Mouse (Mus musculus): ENCODE data around the gene Parl. TPM values are rescaled to one million over a fixed set of nuclear protein-coding genes. Genes with fewer than 3 reads are reported as not detected.

The Parl gene
- 96.6 and 106 TPM in 2 replicates for polyA plus RNA-seq (2015; fragmentation: Nextera tagmentation; extraction: Ambion mirVana)

- Histone ChIP-seq H3K36me3 (peaks cover 9% of the 10 kb centered on the region), H3K4me2 (peak within 1 kb of the TSS; percentile 82), H3K4me3 (peak within 1 kb of the TSS; percentile 88), H3K27me3 (no peaks in the 10 kb centered on the region), H3K9ac (peak within 1 kb of the TSS; percentile 86), H3K9me3 (no peaks in the 10 kb centered on the region), H3K27ac (peak within 1 kb of the TSS; percentile 81), H3K4me1 (peaks cover 19% of the 10 kb centered on the region)
- under 1% methylated on average over 52 of the region's 52 CpGs for WGBS
- ATAC-seq (ENCODE audit: insufficient number of reproducible peaks, insufficient read depth, low FRiP score, low TSS enrichment, low read depth) = peak; percentile 75
Observed at GRCm38 (mm10) chr16:20301770-20302649, at the start of gene Parl. TSS of gene Parl (minus strand) at chr16:20302387.

- no peak for ATAC-seq (ENCODE audit: insufficient number of reproducible peaks, insufficient read depth, low FRiP score, low TSS enrichment, low read depth)
- H3K27me3 ChIP-seq = no peaks in the 10 kb centered on the region
- H3K27ac ChIP-seq = no peak overlapping the region
- WGBS = 83% methylated on average over 1 of the region's 1 CpGs
- H3K9me3 ChIP-seq = no peaks in the 10 kb centered on the region
- no peak overlapping the region for H3K9ac ChIP-seq
- no peaks in the 10 kb centered on the region for H3K4me1 ChIP-seq
- H3K4me2 ChIP-seq = no peak overlapping the region
- H3K4me3 ChIP-seq = no peak overlapping the region
- H3K36me3 ChIP-seq = peaks cover 56% of the 10 kb centered on the region
Observed at GRCm38 (mm10) chr16:20345464-20345863, 43.3 kb upstream of the Parl start.

DNA sequence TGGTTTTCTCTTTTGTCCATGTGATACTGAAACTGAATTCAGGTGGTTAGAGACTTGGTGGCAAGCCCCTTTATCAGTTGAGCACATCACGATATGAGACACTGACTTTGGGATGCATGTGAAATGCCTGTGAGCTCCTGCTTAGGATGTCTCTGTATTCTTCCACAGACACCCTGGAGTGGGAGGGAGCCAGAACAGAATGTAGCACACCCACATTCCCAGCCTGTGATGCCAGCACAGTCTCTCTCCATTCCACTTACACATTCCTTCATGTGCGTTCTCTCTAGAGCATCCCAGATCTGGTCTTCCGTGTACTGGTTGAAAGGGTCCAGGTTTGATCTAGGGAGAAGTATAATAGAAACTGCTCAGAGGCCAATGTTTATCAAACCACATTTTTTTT lies 36.4 kb upstream of the Parl start:
- no peak for ATAC-seq (ENCODE audit: insufficient number of reproducible peaks, insufficient read depth, low FRiP score, low TSS enrichment, low read depth)
- no peak overlapping the region for H3K9ac ChIP-seq
- no peak overlapping the region for H3K4me3 ChIP-seq
- H3K27ac ChIP-seq = no peak overlapping the region
- H3K9me3 ChIP-seq = no peaks in the 10 kb centered on the region
- no peak overlapping the region for H3K4me2 ChIP-seq
- 97% methylated on average over 3 of the region's 3 CpGs for WGBS
- peaks cover 78% of the 10 kb centered on the region for H3K36me3 ChIP-seq
- H3K27me3 ChIP-seq = no peaks in the 10 kb centered on the region
- no peaks in the 10 kb centered on the region for H3K4me1 ChIP-seq

GRCm38 (mm10) chr16:20334918-20335317 lies 32.7 kb upstream of the Parl start:
- H3K9ac ChIP-seq = no peak overlapping the region
- ATAC-seq (ENCODE audit: insufficient number of reproducible peaks, insufficient read depth, low FRiP score, low TSS enrichment, low read depth) = no peak
- no peaks in the 10 kb centered on the region for H3K27me3 ChIP-seq
- no peaks in the 10 kb centered on the region for H3K9me3 ChIP-seq
- peaks cover 80% of the 10 kb centered on the region for H3K36me3 ChIP-seq
- H3K4me3 ChIP-seq = no peak overlapping the region
- H3K4me1 ChIP-seq = no peaks in the 10 kb centered on the region
- no peak overlapping the region for H3K4me2 ChIP-seq
- WGBS = 93% methylated on average over 8 of the region's 8 CpGs
- H3K27ac ChIP-seq = no peak overlapping the region

GRCm38 (mm10) chr16:20328306-20328705 lies 26.1 kb upstream of the Parl start:
- ATAC-seq (ENCODE audit: insufficient number of reproducible peaks, insufficient read depth, low FRiP score, low TSS enrichment, low read depth) = no peak
- Histone ChIP-seq H3K36me3 (peaks cover 35% of the 10 kb centered on the region), H3K27ac (no peak overlapping the region), H3K4me2 (no peak overlapping the region), H3K4me1 (no peaks in the 10 kb centered on the region), H3K9ac (no peak overlapping the region), H3K9me3 (no peaks in the 10 kb centered on the region), H3K4me3 (no peak overlapping the region), H3K27me3 (no peaks in the 10 kb centered on the region)
- 91% methylated on average over 5 of the region's 5 CpGs for WGBS

GRCm38 (mm10) chr16:20325286-20325685 lies 23.1 kb upstream of the Parl start, which contains the start of gene Cyp2ab1:
TSS of gene Cyp2ab1 (minus strand) at chr16:20325404.
- Histone ChIP-seq H3K4me3 (no peak within 1 kb of the TSS), H3K9me3 (no peaks in the 10 kb centered on the region), H3K9ac (no peak within 1 kb of the TSS), H3K27ac (no peak within 1 kb of the TSS), H3K4me2 (no peak within 1 kb of the TSS), H3K36me3 (peaks cover 13% of the 10 kb centered on the region), H3K27me3 (no peaks in the 10 kb centered on the region), H3K4me1 (no peaks in the 10 kb centered on the region)
- no peak for ATAC-seq (ENCODE audit: insufficient number of reproducible peaks, insufficient read depth, low FRiP score, low TSS enrichment, low read depth)
- 74% methylated on average over 5 of the region's 5 CpGs for WGBS

GRCm38 (mm10) chr16:20323907-20324306 lies 21.7 kb upstream of the Parl start:
- ATAC-seq (ENCODE audit: insufficient number of reproducible peaks, insufficient read depth, low FRiP score, low TSS enrichment, low read depth) = no peak
- H3K27ac ChIP-seq = no peak overlapping the region
- H3K9ac ChIP-seq = no peak overlapping the region
- peaks cover 5% of the 10 kb centered on the region for H3K36me3 ChIP-seq
- H3K9me3 ChIP-seq = no peaks in the 10 kb centered on the region
- H3K4me1 ChIP-seq = no peaks in the 10 kb centered on the region
- H3K4me3 ChIP-seq = no peak overlapping the region
- 75% methylated on average over 5 of the region's 5 CpGs for WGBS
- H3K4me2 ChIP-seq = no peak overlapping the region
- no peaks in the 10 kb centered on the region for H3K27me3 ChIP-seq

- H3K36me3 ChIP-seq = no peaks in the 10 kb centered on the region
- WGBS = 87% methylated on average over 4 of the region's 4 CpGs
- H3K27me3 ChIP-seq = no peaks in the 10 kb centered on the region
- H3K9ac ChIP-seq = no peak overlapping the region
- no peaks in the 10 kb centered on the region for H3K4me1 ChIP-seq
- no peak for ATAC-seq (ENCODE audit: insufficient number of reproducible peaks, insufficient read depth, low FRiP score, low TSS enrichment, low read depth)
- H3K9me3 ChIP-seq = no peaks in the 10 kb centered on the region
- H3K4me2 ChIP-seq = no peak overlapping the region
- no peak overlapping the region for H3K27ac ChIP-seq
- H3K4me3 ChIP-seq = no peak overlapping the region
Observed at GRCm38 (mm10) chr16:20322274-20322673, 20.1 kb upstream of the Parl start.

DNA sequence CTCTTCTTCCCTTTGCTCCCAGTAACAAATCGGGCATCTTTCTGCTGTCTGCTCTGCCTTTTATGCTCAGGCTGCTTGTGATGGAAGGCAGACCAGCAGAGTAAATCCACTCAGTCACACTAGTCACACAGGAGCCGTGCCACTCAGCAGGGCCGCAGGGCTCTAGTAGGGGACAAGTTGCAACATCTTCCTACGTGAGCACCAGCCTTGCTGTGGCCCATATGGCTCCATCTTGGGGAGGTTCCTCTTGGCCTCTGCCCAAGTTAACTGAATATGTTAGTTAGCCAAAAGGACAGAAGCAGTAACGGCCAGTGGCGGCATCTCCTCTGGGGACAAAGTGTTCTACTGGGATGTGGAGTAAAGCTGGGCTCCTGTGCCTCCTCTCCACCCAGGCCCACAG lies 14.6 kb upstream of the Parl start:
- Histone ChIP-seq H3K9me3 (no peaks in the 10 kb centered on the region), H3K9ac (no peak overlapping the region), H3K4me2 (no peak overlapping the region), H3K27me3 (no peaks in the 10 kb centered on the region), H3K36me3 (no peaks in the 10 kb centered on the region), H3K27ac (no peak overlapping the region), H3K4me3 (no peak overlapping the region), H3K4me1 (no peaks in the 10 kb centered on the region)
- no peak for ATAC-seq (ENCODE audit: insufficient number of reproducible peaks, insufficient read depth, low FRiP score, low TSS enrichment, low read depth)
- 81% methylated on average over 6 of the region's 6 CpGs for WGBS

DNA sequence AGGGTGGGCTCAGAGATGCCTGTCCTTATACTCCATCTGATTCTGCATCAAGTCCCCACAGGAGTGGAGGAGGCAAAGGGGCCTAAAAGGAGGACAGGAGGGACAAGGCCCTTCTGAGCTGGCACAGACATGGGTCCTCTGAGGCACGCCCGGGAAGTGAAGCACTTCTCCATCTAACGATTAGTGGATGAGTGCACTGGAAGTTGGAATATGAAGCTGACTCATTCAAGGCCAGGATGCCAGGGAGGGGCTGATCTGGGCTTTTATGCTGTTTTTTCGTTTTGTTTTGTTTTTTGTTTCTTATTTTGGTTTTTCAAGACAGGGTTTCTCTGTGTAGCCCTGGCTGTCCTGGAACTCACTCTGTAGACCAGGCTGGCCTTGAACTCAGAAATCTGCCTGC lies 13.1 kb upstream of the Parl start:
- Histone ChIP-seq H3K36me3 (no peaks in the 10 kb centered on the region), H3K9ac (no peak overlapping the region), H3K27me3 (no peaks in the 10 kb centered on the region), H3K4me2 (no peak overlapping the region), H3K4me1 (no peaks in the 10 kb centered on the region), H3K4me3 (no peak overlapping the region), H3K27ac (no peak overlapping the region), H3K9me3 (no peaks in the 10 kb centered on the region)
- WGBS = 87% methylated on average over 4 of the region's 4 CpGs
- no peak for ATAC-seq (ENCODE audit: insufficient number of reproducible peaks, insufficient read depth, low FRiP score, low TSS enrichment, low read depth)

DNA sequence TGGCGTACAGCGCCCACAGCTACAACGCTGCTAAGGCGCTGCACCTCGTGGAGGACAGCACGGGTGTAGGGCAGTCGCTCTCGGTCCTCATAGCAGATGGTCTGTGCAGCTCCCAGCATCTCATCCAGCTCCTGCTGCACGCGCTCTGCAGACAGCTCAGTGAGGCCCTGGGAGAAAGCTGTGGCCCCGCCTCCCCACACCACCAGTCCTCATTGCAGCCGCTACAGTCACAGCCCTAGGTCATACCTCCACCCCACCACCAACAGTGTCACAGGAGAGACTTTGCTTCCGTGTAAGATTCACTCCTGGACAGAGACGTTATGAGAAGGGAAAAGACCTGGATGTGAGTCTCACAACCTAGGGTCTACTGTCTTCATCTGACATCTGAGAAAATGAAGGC lies 10.1 kb upstream of the Parl start:
- ATAC-seq (ENCODE audit: insufficient number of reproducible peaks, insufficient read depth, low FRiP score, low TSS enrichment, low read depth) = no peak
- 72% methylated on average over 14 of the region's 14 CpGs for WGBS
- Histone ChIP-seq H3K9ac (no peak overlapping the region), H3K27me3 (no peaks in the 10 kb centered on the region), H3K9me3 (no peaks in the 10 kb centered on the region), H3K4me1 (no peaks in the 10 kb centered on the region), H3K4me3 (no peak overlapping the region), H3K4me2 (no peak overlapping the region), H3K27ac (no peak overlapping the region), H3K36me3 (no peaks in the 10 kb centered on the region)

DNA sequence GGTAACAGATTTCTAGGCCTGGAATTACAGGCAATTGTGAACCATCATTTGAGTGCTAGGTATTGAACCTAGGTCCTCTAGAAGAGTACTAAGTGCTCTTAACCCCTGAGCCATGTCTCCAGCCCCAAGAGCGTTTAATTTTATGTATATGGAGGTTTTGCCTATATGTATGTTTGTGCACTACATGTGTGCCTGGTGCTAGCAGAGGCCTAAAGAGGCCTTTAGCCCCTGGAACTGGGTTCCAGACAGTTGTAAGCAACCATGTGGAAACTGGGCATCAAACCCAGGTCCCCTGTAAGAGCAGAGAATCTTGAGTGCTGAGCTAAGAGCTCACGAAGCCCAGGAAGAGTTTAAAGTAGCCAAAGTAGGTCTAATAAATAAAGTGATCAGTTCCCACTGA lies 2.1 kb downstream of the Parl start:
- no peak overlapping the region for H3K27ac ChIP-seq
- peak overlapping the region; percentile 82; the same call in 1 of the 2 replicates for H3K4me2 ChIP-seq
- H3K36me3 ChIP-seq = peaks cover 25% of the 10 kb centered on the region
- WGBS = 93% methylated on average over 2 of the region's 2 CpGs
- H3K9me3 ChIP-seq = no peaks in the 10 kb centered on the region
- H3K4me1 ChIP-seq = peaks cover 19% of the 10 kb centered on the region
- no peak overlapping the region for H3K9ac ChIP-seq
- no peak overlapping the region for H3K4me3 ChIP-seq
- H3K27me3 ChIP-seq = no peaks in the 10 kb centered on the region
- ATAC-seq (ENCODE audit: insufficient number of reproducible peaks, insufficient read depth, low FRiP score, low TSS enrichment, low read depth) = no peak

Data from embryonic facial prominence, embryonic 13.5 days (tissue).